Mouse (Mus musculus): ENCODE measurements around the gene 1700023F06Rik.
A peak's percentile ranks its signal among the peaks of the same experiment; 100 is the strongest.
"Not testable (repeated sequence)": the region's sequence is repeated elsewhere in the genome, so short reads cannot be mapped to it uniquely, and the experiment has no call there.

Gene 1700023F06Rik

DNA sequence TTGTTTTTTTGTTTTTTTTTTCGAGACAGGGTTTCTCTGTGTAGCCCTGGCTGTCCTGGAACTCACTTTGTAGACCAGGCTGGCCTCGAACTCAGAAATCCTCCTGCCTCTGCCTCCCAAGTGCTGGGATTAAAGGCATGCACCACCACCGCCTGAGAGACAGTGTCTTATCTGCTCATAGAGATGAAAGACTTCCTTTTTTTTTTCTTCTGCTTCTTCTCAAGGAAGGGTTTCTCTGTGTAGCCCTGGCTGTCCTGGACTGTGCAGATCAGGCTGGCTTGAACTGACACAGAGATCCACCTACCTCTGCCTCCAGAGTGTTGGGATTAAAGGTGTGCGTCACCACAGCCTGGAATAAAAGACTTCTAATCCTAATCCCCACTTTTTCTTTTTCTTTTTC, 14.4 kb upstream of the 1700023F06Rik start:
- not testable (repeated sequence) for DNase-seq (ENCODE audit: low read depth, low spot score)

DNA sequence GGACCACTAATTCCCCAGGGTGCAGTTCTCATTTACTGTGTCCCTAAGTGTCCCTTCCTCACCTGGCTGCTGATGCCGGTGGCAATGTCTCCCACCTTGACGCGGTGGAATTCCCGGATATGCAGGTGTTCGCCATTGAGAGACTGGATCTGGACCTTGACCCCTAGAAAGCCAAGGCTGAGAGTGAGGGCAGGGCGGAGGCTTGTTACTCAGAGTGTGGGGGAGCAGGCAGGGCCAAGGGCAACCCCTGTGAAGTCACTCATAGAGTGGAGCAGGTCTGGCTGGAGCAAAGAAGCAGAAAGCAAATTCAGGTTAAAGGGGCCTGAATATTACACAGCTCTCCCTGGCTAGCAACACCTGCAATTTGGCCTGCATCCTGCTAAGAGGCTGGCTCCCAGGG, 13.1 kb upstream of the 1700023F06Rik start:
- DNase-seq (ENCODE audit: low read depth, low spot score), result no peak

- no peak for DNase-seq (ENCODE audit: low read depth, low spot score)
These were observed 11.6 kb upstream of the 1700023F06Rik start for GRCm38 (mm10) chr11:103219995-103220394.

- DNase-seq (ENCODE audit: low read depth, low spot score), result no peak
These were observed 10.9 kb upstream of the 1700023F06Rik start for GRCm38 (mm10) chr11:103219259-103219658.

GRCm38 (mm10) chr11:103218517-103218901, 10.2 kb upstream of the 1700023F06Rik start:
- no peak for DNase-seq (ENCODE audit: low read depth, low spot score)

DNA sequence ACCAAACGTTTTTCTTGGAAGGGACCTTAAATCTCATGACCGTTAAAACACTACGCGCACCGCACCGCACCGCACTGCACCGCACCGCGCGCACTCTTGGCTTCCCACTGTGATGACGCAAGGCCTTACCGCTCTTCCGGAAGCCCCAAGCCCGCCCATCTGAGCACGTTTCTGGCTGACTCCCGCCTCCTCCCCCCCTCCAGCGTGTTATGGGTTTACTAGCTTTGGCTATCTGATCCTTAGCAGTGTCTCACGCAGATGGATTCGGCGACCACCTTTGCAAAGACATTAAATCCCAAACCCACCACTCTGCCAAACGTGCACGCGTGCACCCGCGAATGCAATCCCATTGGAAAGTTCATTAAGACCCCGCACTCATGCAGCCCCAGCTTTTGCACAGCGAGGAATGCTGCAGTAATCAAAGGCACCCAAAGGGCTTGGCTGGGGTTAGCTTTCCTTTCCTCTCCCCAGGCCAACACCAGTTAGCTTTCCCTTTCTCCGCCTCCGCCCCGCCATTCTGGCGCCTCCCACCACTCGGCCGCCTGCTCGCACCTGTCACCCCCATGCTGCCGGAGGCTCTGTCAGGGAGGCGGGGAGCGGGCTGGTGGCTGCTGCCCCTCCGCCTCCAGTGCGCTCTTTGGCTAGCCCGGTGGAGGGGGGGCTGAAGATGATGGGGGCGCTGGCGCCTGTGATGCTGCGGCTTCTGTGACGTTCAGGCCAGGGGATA, 9.6 kb upstream of the 1700023F06Rik start, which contains the start of gene Spata32:
Gene Spata32, minus strand, starts transcription at position 643 of the 727 bp plus-strand sequence.
- DNase-seq (ENCODE audit: low read depth, low spot score), result peak; percentile 60

DNA sequence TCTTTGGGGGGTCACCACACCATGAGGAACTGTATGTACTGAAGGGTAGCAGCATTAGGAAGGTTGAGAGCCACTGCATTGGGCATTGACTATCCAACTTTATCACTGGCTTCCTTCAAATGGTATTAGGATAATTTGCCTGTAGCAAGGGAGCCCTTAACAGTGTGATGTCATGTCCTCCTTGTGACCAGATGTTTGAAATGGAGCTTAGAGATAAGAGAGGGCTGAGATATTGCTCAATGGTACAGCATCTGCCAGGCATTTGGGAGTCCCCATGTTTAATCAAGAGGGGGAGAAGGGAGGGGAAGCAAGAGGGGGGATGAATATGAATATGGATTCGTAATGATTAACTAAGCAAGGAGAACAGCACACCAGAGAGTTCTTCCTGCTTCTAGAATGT, 7.0 kb upstream of the 1700023F06Rik start:
- DNase-seq (ENCODE audit: low read depth, low spot score), result no peak

DNA sequence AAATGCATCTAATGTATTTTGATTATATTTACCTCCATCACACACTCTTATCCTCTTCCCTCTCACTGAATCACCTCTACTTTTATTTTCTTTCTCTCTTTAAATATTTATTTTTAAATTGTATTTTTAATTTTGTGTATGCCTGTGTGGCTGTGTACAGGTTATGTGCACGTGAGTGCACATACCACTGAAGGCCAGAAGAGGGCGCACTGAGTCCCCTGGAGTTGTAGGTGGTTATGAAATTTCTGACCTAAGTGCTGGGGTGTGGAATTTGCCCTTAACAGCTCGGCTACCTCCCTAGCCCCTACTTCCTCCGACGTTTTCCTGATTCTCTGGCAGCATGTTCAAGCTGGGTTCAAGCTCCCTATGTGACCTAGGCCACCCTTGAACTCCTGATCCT, 5.4 kb upstream of the 1700023F06Rik start:
- no peak for DNase-seq (ENCODE audit: low read depth, low spot score)

DNA sequence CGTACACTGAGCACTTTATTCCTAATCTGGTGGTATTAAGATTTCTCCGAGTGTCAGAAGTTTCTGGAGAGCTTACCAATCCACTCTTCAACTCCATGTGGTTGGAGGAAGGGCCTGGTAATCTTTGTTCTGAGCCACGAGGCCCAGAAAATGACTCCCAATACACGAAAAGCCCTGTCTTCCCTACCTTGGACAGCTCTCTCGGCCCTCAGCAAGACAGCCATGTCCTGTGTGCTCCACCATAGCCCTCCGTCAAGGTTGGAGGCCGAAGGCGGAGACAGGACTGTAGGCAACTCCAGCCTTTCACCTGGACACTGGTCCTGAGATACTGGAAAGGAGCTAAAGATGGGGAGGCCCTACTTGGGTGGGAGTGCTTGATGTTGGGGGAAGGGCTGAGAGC, 1.9 kb upstream of the 1700023F06Rik start:
- no peak for DNase-seq (ENCODE audit: low read depth, low spot score)

- no peak for DNase-seq (ENCODE audit: low read depth, low spot score)
These were observed 2.2 kb downstream of the 1700023F06Rik start for GRCm38 (mm10) chr11:103206203-103206602.

- DNase-seq (ENCODE audit: low read depth, low spot score), result no peak
These were observed 6.0 kb downstream of the 1700023F06Rik start for GRCm38 (mm10) chr11:103202376-103202775.

DNA sequence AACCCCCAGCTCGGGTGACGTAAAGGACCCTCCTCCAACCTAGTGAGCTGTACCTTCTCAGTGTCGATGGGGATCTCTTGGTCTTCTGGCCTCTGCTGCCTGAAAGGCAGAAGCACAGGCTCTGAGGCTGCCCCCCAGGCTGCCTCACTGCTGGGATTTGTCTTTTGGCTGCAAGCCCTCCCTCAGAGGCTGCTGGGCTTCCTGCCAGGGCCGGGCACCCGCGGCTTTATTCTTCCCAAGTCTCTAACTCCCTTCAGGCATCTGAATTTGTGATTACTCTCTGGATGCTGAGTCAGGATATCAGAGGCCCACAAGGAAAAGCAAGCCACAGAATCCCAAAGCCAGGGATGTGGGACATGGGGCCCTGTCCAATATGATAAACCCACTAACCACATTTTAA, 6.7 kb downstream of the 1700023F06Rik start:
- DNase-seq (ENCODE audit: low read depth, low spot score), result no peak

DNA sequence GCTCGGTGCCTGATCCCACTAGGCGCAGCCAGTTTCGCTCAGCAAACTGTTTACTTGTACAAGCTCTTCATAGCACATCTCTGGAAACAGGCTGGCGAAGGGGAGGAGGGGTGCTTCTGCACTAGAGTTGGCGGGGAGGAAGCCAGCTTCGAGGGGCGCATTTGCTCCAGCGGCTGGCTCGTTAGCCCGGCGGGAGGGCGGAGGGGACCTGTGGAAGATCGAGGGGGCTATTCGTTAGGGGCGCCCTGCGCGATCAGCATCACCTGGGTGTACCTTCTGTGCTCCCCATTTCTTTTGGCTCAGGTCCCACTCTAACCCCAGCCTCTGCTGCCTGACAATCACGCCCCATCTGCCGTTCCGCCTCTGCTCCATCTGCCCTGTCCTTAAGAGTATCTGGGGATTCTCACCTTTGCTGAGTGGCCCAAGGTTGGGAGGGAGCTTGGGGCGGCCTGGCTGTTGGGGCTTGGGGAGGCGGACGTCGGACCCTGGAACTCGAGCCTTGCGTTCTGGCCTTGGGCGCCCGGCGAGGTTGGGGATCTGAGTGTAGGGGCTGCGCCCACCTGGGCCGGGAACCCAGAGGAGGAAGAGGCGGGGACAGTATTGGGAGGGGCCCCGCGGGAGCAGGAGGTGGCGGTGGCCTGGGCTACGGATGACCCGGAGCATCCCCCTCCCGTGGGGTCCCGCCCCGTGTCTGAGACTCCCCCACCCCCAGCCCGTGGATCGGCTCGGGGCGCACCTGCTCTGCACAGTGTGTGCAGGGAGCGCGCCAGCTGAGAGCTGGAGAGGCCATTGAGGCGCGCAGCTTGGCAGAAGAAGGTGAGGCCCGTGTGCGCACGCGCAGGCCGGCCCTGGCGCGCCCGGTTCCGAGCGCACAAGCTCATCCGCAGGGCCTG, 9.2 kb downstream of the 1700023F06Rik start:
- peak; percentile 49 for DNase-seq (ENCODE audit: low read depth, low spot score)

DNA sequence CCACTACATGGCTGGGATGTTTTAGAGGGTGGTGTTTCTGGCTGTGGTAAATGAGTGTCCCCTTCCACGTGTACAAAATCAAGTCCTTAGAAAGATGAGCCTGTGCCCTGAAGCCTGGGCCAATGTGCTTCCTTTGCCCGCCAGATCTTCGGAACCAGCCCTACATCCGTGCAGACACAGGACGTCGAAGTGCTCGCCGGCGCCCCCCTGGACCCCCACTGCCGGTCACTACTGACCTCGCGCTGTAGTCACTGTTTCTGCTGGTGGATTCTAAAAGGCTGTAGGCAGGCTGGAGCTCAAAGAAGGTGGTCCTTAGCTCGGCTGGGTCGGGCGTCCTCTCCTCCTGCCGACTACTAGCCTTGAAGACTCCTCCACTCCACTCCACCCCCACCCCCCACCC, 10.0 kb downstream of the 1700023F06Rik start:
- no peak for DNase-seq (ENCODE audit: low read depth, low spot score)

- no peak for DNase-seq (ENCODE audit: low read depth, low spot score)
These were observed 11.0 kb downstream of the 1700023F06Rik start for GRCm38 (mm10) chr11:103197340-103197739.

GRCm38 (mm10) chr11:103195656-103196055, 12.7 kb downstream of the 1700023F06Rik start:
- no peak for DNase-seq (ENCODE audit: low read depth, low spot score)

- DNase-seq (ENCODE audit: low read depth, low spot score), result no peak
These were observed 13.1 kb downstream of the 1700023F06Rik start for GRCm38 (mm10) chr11:103195236-103195635.

- DNase-seq (ENCODE audit: low read depth, low spot score), result no peak
These were observed 14.6 kb downstream of the 1700023F06Rik start for GRCm38 (mm10) chr11:103193825-103194168.

DNA sequence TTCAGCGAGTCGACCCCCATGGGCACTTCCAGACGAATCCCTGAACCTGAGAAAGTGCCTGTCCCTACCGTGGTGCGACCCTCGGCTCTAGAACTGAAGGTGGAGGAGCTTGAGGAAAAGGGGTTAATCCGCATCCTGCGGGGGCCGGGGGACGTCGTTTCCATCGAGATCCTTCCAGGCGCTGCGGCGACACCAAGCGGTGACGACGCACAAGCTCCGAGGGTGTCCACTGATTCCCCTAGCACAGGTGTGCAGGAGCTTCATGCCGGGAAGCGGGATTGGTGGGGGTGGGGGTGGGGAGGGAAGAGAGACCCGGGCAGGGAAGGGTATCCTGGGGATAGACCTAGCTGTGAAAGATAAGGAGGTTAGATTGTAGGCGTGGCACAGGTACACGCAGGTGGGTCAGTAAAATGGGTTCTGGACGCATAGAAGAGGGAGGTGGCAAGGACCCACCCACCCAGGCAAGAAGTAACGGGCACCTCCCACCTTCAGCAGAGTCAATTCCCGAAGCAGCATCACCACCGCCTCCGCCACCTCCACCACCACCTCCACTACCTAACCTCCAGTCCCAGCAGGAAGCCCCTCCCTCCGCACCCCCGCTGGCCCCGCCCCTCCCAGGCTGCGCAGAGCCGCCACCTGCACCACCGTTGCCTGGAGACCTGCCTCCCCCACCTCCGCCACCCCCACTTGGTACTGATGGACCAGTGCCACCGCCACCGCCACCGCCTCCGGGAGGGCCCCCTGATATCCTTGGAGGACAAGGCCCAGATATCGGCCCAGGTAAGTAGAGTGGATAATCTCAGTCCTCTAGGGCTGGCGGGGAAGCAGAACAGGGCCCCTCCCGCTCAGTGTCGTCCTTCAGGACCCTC, 15.2 kb downstream of the 1700023F06Rik start:
- DNase-seq (ENCODE audit: low read depth, low spot score), result no peak

- no peak for DNase-seq (ENCODE audit: low read depth, low spot score)
These were observed 16.0 kb downstream of the 1700023F06Rik start for GRCm38 (mm10) chr11:103192230-103192955.

DNA sequence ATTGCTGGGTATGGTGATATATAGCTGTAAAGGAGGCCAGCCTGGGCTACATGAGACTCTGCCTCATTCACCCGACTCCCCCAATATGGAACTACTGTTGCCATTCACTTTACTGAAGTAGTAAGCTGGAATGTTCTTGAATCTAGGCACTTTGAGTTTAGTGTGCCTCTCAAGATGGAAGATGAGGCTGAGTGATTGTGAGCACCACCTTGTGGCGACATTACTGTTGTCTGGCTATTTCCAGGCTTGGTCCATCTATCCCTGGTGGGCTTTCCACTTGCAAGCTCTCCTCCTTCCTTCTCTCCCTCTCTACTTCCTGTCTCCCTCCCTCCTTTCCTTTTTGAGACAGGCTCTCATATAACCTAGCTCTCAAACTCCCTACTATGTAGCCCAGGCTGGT, 23.5 kb downstream of the 1700023F06Rik start:
- no peak for DNase-seq (ENCODE audit: low read depth, low spot score)

All from brain, embryonic 18.5 days (tissue).